Mouse (Mus musculus) cerebellum, postnatal 25 days (tissue): ENCODE measurements around the gene Slc8b1.
"Not testable (repeated sequence)": the region's sequence is repeated elsewhere in the genome, so short reads cannot be mapped to it uniquely, and the experiment has no call there.

Experiments used
- DNase-seq, 2 experiments: peaks; one replicate each; pipeline ENCODE4 v3.0.0; 2021; ENCODE audit warnings: mixed read lengths in 2 of 2

The Slc8b1 gene

DNA sequence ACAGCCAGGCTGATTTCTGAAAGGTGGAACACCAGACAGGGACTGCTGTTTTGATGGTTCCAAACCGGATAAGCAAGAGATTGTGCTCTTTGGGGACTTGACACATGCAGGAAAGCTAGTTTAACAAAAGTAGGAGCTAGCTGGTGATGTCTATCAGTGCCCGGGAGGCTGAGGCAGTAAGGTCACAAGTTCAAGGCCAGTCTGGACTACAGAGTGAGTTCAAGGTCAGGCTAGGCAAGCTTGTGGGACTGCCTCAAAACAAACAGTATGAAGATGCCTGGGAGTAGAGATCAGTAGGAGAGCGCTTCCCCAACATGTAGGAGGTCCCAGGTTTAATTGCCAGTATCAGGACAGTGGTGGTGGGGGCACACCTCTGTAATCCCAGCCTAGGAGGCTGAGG lies 13.9 kb upstream of the Slc8b1 start:
- DNase-seq = no peak

DNA sequence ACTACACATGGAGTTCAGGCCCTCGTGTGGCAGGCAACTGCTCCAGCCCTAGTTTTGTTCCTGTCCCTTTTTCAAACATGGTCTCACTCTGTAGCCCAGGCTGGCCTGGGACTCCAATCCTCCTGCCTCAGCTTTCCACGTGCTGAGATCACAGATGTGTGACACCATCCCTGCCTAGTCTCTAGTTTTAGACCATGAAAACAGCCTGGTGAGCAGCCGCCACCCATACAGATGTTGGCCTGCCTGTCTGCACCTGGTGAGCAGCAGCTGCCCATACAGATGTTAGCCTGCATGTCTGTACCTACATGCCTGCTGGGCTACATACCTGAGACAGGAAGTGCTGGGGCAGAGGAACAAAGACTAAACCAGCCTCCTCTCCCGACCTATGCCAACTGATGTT lies 11.8 kb upstream of the Slc8b1 start:
- DNase-seq = no peak

DNA sequence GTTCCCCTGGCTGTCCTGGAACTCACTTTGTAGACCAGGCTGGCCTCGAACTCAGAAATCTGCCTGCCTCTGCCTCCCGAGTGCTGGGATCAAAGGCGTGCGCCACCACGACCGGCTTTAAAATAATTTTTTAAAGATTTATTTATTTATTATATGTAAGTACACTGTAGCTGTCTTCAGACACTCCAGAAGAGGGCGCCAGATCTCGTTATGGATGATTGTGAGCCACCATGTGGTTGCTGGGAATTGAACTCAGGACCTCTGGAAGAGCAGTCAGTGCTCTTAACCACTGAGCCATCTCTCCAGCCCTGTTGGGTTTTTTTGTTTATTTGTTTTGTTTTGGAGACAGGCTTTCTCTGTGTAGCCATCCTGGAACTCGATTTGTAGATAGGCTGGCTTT lies 10.4 kb upstream of the Slc8b1 start:
- DNase-seq = not testable (repeated sequence)

DNA sequence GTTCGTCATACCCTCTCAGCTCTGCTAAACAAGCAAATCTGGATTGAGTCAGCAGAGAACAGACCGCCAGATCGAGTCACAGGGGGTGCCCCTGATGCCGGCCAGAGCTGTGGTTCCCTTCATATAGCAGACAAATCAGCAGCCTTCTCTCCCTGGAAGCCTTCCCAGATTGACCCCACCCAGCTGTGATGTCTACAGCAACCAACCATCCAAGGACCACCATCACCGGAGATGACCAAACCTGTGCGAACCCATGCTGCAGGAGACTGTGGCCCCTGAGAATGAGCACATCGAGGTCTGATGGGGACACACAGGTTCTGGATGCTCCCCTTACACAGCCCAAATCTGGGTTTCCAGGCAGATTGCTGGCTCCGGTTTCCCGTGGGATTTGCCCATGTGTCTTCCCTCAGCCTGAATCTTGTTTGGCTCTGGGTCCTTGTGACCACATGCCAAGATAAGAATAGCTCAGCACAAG lies 8.8 kb upstream of the Slc8b1 start:
- peak in 1 of 2 experiments; percentile 36 for DNase-seq

DNA sequence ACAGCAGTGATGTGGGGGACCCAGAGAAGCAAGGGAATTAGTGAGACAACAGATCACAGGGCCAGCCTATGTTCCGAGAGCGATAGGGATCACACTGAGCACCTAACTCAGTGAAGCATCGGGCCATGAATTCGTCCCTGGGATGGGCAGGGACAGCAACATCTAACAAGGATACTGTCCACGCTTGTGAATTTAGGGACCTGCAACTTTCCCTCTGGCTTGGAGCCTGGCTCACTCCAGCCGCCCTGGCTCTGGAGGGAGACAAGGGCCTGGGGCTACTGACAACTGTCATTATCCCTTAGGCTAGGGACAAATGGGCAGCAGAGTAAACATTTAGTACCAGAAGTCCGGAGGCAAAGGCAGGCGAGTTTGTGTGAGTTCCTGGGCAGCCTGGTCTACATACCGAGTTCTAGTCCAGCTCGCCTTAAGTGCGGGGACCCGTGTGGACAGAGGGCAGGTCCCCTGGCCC lies 8.3 kb upstream of the Slc8b1 start:
- DNase-seq = no peak

DNA sequence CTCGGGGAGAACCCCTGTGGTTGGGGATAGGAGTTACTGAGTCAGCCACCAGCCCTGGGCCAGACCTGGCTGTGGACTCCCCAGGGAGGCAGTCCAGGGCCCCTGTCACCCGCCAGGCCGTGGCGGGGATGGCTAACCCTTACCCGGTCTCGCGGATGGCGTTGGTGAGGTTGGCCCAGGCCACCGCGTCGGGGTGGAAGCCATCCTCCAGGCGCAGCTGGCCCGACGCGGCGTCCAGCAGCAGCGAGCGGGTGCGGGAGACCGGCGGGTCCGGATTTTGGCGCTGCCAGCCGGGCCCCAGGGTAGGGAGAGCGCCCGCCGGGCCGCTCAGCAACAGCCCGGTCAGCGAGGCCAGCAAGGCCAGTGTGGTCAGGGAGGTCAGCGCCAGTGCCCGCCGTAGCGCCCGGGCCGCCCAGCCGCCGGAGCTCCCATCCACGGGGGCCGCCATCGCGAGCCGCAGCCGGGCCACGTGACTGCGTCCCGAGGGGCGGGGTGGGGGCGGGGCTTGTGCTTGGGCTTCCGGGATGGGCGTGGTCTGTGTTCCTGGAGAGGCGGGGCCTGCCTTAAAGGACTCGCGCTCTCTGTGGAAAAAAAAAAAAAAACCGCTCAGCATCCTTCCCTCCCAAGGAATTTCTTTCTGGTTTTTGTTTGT lies 7.7 kb upstream of the Slc8b1 start, which contains the start of gene Plbd2:
Plbd2 (minus strand) TSS at position 482 of the 652 bp plus-strand sequence.
- DNase-seq = peak; percentile 87 to 96

DNA sequence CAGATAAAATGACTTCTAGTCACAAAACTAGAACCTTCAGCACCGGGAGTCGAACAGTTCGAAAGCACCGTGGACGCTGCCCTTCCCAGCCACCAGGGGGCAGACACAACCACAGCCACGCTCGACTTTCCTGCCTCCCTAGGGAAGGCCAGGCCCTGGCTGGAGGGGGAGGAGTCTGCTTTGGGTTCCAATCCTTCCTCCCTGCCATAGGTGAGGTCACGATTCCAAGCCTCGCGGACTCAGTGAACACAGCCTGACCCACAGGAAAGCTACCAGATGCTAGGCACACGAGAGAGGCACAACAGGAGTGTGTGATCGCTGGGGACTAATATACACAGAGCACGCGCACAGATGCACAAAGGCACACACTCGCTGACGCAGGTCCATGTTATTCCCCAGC lies 5.6 kb upstream of the Slc8b1 start:
- peak; percentile 87 to 89 for DNase-seq

DNA sequence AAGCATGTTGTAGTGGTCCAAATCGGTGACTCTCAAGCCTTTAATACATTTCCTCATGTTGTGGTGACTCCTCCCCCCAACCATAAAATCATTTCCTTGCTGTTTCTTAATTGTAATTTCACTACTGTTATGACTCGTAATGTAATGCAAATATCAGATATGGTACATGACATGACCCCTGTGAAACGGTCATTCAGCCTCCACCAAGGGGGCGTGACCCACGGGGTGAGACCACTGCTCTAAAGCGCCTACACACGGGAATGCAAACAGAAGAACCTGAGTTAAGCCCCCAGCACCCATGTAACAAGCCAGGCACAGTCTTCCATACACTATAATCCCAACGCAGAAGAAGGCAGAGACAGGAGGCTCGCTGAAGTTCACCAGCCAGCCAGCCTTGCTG lies 5.2 kb upstream of the Slc8b1 start:
- no peak for DNase-seq

DNA sequence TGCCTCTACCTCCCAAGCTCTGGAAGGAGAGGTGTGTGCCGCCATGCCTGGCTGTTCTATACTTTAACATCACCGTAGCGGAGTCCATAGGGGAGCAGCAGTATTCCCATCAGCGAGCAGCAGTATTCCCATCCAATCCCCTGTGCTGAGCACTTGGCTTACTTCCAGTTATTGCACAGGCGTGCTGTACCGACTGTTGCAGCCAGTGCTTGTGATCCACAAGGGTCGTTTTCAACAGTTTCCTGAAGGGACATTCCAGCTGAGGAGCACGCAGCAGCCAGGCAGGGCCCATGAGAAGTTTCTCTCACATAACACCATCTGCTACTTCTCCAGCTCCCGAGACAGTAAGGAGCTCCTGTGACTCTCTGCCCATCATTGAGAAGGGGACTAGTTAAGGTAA lies 4.5 kb upstream of the Slc8b1 start:
- no peak for DNase-seq

DNA sequence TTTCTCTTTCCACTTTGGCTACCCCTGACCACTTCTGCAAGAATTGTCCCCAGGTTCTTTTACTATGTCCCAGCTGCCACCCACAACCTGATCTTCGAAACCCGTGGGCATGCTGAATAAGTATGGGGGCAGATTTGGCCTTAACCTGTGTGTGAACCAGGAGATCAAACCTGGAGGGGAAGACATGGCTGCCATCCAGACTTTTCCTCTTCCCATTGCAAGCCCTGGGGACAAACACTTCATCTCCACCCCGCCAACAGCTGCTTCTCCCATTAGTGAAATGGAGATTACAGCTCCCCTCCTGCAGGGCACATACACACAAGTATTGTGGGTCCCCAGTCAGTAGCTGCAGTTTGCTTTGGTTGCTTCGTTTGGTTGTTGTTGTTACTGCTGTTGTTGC lies 3.7 kb upstream of the Slc8b1 start:
- no peak for DNase-seq

DNA sequence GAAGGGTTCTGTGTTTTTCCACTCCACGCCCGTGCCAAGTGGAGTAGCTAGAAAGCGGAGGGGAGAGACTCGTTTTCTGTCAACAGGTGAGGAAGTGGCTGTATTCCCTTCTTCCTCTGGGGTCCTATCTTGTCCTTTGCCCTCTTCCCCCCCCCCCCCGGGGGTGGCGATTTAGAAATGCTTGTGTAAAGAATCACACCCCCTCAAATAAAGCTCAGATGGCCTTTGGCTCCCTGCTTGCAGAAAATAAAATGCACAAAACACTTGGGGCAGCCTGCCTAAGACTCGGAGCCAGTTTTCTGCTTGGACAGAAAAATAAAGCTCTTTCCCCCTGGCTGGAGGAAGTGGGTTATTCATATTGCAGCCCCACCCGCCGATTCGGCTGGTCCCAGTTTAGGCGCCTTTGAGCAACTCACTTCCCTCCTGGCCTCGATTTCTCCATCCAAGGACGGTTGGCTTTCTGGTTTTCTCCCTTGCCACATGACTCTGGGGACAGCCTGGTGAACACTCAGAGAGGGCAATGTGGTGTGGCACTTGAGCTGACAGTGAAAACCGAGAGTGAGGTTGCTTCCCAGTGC lies 764 bp downstream of the Slc8b1 start:
- no peak for DNase-seq

DNA sequence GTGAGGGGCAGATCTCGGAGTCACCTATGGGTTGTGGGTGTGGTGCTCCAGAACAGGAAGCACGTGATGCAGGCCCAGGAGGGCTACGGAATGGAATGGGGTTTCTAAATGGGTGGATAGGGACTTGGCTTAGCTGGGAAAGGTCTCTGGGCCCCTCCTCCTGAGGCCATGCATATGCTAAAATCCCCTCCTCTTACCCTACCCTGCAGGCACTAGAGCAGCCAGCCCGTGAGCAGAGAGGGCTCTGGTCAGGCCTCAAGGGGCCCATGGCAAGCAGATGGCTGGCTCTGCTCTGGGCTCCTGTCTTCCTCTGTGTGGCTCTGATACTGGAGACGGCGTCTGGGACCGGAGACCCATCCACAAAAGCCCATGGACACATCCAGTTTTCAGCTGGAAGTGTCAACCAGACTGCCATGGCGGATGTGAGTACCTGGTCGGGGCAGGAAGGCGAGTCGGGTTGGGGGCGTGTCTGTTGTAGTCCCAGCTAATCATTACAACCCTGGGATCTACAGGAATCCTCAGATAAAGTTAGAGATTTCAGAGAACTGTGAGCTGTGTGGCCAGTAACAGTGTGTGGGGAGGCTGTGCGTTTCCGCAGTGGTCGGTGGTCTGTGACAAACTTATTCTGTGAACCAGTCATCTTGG lies 2.1 kb downstream of the Slc8b1 start:
- no peak for DNase-seq

DNA sequence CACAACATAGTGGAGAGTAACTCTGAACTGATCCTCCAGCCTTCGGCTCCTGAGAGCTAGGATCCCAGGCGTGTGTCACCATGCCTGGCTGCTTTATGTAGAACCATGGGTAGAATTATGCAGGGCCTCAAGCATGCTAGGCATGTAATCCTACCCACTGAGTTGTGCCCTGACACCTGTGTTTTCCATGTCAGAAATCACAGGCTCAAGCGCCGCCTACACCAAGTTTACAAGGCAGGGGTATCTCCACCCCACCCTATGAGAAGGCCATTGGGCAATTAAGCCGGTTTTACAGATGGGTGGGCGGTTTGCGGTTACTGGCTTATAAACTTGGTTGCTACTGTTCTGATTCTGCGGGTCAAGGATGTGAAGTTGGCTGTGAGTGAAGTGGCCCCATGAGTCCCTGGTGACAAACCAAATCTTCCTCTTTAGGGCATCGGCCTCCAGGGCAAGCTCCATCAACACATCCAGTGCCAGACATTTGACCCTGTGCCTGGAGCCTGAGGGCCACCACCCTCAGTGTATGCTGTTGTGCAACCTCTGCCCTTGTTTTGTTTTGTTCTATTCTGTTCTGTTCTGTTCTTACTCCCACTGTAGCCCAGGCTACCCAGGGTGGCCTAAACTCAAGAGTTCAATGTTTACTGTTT lies 3.2 kb downstream of the Slc8b1 start:
- DNase-seq = no peak

DNA sequence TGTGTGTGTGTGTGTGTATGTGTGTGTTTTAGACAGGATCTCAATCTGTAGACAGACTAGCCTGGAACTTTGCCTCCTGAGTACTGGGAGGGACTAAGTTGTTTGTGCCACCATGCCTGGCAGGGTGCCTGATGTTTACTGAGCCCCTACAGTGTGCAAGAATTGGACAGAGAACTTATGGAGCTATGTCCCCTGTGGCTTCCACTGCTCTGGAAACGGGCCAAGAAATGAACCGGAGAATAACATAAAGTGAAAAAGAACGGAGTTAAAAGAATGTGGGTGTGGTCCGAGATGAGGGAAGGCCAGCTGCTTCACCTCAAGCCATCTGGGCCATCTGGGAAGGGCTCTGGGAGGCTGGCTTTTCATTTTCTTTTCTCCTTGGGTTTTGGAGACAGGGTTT lies 3.8 kb downstream of the Slc8b1 start:
- peak in 1 of 2 experiments; percentile 32 for DNase-seq

DNA sequence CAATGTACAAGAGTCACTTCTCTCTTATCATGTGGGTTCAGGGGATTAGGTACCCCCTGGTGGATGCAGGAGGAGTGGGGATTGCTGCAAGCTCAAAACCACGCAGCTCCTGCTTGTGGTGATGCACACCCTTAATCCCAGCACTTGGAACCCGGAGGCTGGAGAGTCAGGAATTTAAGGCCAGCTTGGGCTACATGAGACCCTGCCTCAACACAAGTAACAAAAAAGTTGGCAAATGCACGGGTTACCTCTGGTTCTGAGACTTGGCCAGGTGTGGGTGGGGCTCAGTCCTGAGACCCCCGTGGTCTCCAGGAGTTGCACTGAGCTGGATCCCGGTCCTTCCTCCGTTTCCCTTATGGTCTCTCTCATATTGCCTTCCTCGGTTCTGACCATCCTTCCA lies 4.5 kb downstream of the Slc8b1 start:
- DNase-seq = no peak

DNA sequence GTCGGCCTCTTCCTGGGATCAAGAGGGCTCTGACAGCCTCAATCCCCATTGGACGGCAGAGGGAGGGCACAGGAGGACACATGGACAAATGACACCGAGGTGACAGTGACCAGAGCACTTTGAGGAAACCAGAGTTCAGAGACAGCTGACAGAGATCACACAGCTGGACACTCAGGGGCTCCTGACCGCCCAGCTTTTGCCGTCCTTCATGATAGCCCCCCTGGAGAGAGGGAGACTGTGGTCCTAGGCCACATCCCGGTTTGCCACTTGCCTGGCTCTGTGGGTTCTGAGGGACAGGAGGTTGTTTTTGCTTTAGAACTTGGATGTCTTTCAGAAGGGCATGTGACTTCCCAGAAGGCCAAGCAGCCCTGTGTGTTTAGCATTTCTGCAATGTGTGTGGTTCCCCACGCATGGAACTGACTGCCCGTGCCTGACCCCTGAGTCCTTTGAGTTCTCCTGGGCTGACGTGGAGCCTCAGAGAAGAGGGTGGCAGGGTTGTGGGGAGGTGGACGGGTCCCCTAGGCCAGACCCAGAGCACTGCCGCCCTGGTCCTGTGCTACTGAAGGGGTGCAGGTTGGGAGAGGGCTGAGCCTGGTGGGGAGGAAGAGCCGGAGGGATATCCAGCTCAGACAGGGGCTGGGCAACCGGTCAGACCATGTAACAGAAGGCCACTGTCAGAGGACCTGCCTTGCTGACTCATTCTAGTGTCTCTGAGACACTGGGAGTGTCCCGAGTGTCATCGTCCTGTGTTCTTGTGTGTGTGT lies 5.4 kb downstream of the Slc8b1 start:
- DNase-seq = no peak

DNA sequence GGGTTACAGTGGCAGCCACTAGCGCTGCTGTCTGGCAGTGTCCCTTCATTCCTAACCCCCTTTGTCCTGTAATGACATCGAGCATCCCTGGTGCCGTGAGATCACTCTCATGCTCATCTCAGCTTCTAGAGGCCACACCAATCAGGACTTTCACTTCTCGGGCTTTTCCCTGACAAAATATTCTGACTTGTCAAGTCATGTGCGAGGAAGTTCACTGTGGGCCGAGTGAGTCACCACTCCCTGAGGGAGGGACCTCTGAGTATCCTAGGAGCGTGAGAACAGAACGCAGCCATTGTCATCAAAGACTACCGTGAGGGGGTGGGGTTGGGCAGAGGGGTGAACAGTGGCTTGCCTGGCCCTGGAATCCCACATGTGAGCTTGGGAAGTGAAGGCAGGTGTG lies 6.6 kb downstream of the Slc8b1 start:
- DNase-seq = no peak

DNA sequence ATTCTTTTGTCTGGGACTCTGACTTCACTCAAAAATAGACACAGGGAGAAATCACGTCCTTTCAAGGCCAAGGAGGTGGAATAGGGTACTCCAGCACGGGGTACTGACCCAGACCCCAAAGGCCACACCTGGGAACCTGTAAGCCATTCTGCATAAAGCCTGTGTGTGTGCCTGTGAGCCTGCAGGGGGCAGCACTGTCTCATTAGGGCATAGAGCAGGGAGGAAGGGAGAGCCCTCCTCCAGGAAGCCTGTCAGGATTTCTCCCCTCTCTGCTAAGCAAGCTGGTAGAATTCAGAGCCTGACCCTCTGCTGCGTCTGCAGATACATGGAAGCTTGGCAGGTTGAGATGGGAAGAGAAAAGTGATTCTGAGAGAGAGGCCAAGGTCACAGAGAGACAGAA lies 11.7 kb downstream of the Slc8b1 start:
- peak in 1 of 2 experiments; percentile 53 for DNase-seq

DNA sequence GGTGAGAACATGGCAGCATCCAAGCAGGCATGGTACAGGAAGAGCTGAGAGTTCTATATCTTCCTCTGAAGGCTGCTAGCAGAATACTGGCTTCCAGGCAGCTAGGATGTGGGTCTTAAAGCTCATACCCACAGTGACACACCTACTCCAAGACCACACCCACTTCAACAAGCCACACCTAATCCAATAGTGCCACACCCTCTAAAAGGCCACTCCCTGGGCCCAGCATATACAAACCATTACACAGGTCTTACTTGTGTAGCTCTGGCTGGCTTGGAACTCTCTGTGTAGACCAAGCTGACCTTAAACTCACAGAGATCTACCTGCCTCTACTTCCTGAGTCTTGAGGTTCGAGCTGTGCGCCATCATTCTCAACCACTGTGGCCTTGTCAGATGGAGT lies 13.8 kb downstream of the Slc8b1 start:
- no peak for DNase-seq

DNA sequence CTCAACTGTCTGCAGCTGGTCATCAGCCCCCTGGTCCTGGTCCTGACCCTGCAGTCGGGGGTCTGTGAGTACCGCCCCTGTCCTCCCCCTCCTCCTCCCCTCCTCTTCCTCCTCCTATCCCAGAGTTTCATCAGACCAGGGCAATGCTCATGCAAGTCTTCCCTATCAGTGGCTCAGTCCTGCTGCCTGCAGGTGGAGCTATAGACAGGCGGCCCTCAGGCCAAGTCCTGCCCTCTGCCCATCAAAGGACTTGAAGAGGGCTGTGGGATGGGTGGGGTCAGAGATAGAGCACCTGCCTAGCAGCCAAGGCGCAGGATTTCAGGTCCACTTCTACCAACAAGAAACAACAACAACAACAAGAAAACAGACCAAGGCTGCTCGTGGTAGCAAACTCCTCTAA lies 14.8 kb downstream of the Slc8b1 start:
- DNase-seq = peak in 1 of 2 experiments; percentile 51

DNA sequence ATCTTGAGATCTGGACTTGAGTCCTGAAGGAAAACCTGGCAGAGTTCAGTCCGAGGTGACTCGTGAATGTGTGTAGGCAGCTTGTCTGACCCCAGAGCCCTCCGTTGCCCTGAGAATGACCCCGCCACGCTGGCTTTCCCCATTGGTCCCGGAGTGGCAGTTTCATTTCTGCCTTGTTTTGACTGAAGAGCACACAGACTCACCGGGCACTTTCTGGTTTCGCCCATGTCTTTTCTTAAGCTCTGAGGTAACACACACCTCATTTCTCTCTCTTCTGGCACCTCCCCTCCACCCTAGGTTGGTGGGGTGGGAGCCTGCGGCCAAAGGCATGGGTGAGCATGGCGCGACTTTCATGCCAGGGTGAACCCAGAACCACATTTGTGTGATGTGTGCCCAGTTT lies 15.3 kb downstream of the Slc8b1 start:
- no peak for DNase-seq

DNA sequence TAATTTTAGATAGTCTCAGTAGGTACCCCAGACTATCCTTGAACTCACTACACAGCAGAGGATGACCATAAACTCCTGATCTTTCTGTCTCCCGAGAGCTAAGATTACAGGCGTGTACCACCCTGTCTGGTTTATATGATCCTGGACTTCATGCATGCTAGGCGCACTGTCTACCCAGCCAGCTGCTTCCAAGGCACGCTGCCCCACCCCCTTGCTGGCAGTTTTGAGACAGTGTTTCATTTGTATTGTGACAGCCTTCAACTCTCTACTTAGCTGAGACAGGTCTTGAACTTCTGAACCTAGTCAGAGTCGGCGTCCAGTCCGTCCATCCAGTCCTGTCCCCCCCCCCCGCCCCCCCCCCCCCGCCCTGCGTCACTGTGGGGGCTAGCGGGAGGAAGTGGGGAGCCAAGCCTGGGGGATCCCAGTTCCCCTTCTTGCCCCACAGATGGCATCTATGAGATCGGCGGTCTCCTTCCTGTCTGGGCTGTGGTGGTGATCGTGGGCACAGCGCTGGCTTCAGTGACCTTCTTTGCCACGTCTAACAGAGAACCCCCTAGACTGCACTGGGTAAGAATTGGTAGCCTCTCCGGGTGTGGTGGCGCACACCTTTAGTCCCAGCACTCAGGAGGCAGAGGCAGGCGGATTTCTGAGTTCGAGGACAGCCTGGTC lies 16.5 kb downstream of the Slc8b1 start:
- no peak for DNase-seq
